Mouse (Mus musculus): Measurements from ENCODE around the gene Gm10428.

The Gm10428 gene

DNA sequence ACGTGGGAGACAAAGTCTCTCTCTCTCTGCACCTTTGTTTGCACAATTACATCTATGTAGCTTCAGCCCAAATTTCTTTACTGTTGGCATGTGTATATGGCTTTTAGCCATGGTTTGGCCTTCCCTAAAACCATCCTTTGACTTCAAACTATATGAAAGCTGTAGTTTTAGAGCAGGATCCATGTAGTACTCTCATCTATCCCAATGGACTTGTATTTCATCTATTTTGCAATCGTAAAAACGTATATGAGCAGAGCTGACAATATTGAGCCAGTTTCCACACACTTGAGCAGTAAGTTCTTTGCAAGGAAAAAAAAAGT lies 36.7 kb downstream of the Gm10428 start:
- no peak for DNase-seq
